Mouse (Mus musculus) forebrain, postnatal 0 days (tissue): ENCODE results near the gene Tdrd7. TPM values are rescaled to one million over a fixed set of nuclear protein-coding genes. Genes with fewer than 3 reads are reported as not detected.

ENCODE experiments used
- ATAC-seq: fragments of 200-750 bp; cut with Nextera tagmentation; 2 replicates; pipeline ENCODE4 v1.8.0; 2017; ENCODE audit warnings: mild to moderate bottlenecking, moderate library complexity
- DNase-seq: peaks from one replicate; pipeline ENCODE4 v3.0.0-alpha.2; 2015
- H3K27ac ChIP-seq: fragments of 300-500 bp; sonication (generic); 2 replicates; pipeline ENCODE4 v1.5.1; 2014; ENCODE audit warnings: low read depth, mild to moderate bottlenecking, antibody characterized with exemption, low read length, moderate library complexity, mixed read lengths
- H3K27me3 ChIP-seq: fragments of 300-500 bp; sonication (generic); 2 replicates; pipeline ENCODE4 v1.6.1; 2014; ENCODE audit warnings: mild to moderate bottlenecking, low read length, mixed read lengths; ENCODE audit not compliant: insufficient read depth
- H3K36me3 ChIP-seq: fragments of 300-500 bp; sonication (generic); 2 replicates; pipeline ENCODE4 v1.6.1; 2014; ENCODE audit warnings: mild to moderate bottlenecking, moderate library complexity; ENCODE audit not compliant: insufficient read depth
- H3K4me1 ChIP-seq: fragments of 300-500 bp; sonication (generic); 2 replicates; pipeline ENCODE4 v1.6.1; 2014; ENCODE audit warnings: antibody characterized with exemption; ENCODE audit not compliant: insufficient read depth
- H3K4me2 ChIP-seq: fragments of 300-500 bp; sonication (generic); 2 replicates; pipeline ENCODE4 v1.6.1; 2014; ENCODE audit warnings: low read depth, mild to moderate bottlenecking, moderate library complexity
- H3K4me3 ChIP-seq: fragments of 300-500 bp; sonication (generic); 2 replicates; pipeline ENCODE4 v1.5.1; 2014; ENCODE audit warnings: low read depth, low read length, mixed read lengths
- H3K9ac ChIP-seq: fragments of 300-500 bp; sonication (generic); 2 replicates; pipeline ENCODE4 v1.6.1; 2014; ENCODE audit warnings: mild to moderate bottlenecking
- H3K9me3 ChIP-seq: fragments of 300-500 bp; sonication (generic); 2 replicates; pipeline ENCODE4 v1.6.1; 2016; ENCODE audit warnings: low read length
- CTCF ChIP-seq: sonication (generic); IDR thresholded peaks from 2 replicates; pipeline ENCODE4 v1.5.1; 2016; ENCODE audit warnings: antibody characterized with exemption, control low read depth, low read depth
- WGBS: fragments of 180-500 bp; shearing (Covaris S2); extraction: QIAGEN DNeasy Blood & Tissue Kit; methylation state at CpG from one replicate; pipeline ENCODE4 v1.1.7; 2014; 5-methylcytosine and 5-hydroxymethylcytosine counted together
- polyA plus RNA-seq: library from polyadenylated mRNA; unstranded; fragments of >200 nt; fragmentation: Nextera tagmentation; extraction: Ambion mirVana; gene quantifications from 2 replicates; pipeline ENCODE4 v1.2.1, GENCODE M21; 2015
- total RNA-seq: library from RNA; depleted of rRNA; stranded (reverse); fragments of >200 nt; gene quantifications from 2 replicates; pipeline ENCODE4 v1.2.3, GENCODE M21; 2014; rRNA removed

Gene Tdrd7
- total and polyA plus RNA-seq, 2 experiments from 2014 or later: 21.3 to 39.1 TPM

- 33% methylated on average over 4 of the region's 4 CpGs for WGBS
- Histone ChIP-seq H3K4me3 (no peak overlapping the region), H3K4me1 (no peaks in the 10 kb centered on the region), H3K27ac (no peak overlapping the region), H3K36me3 (no peaks in the 10 kb centered on the region), H3K9ac (no peak overlapping the region), H3K4me2 (no peak overlapping the region), H3K27me3 (no peaks in the 10 kb centered on the region), H3K9me3 (no peaks in the 10 kb centered on the region)
- TF ChIP-seq CTCF: no peak
- peak; percentile 61 for DNase-seq
- ATAC-seq: peak; percentile 51
These were observed 108.6 kb downstream of the Tdrd7 start for GRCm38 (mm10) chr4:46073736-46074135.

GRCm38 (mm10) chr4:46075664-46076063, 110.5 kb downstream of the Tdrd7 start:
- Histone ChIP-seq H3K36me3 (no peaks in the 10 kb centered on the region), H3K4me3 (no peak overlapping the region), H3K27me3 (no peaks in the 10 kb centered on the region), H3K27ac (no peak overlapping the region), H3K4me1 (no peaks in the 10 kb centered on the region), H3K4me2 (no peak overlapping the region), H3K9me3 (no peaks in the 10 kb centered on the region), H3K9ac (no peak overlapping the region)
- ATAC-seq (no peak), DNase-seq (no peak)
- 87% methylated on average over 3 of the region's 3 CpGs for WGBS
- TF ChIP-seq CTCF: no peak

- Histone ChIP-seq H3K9ac (no peak overlapping the region), H3K36me3 (no peaks in the 10 kb centered on the region), H3K9me3 (no peaks in the 10 kb centered on the region), H3K4me2 (no peak overlapping the region), H3K4me3 (no peak overlapping the region), H3K4me1 (no peaks in the 10 kb centered on the region), H3K27ac (no peak overlapping the region), H3K27me3 (no peaks in the 10 kb centered on the region)
- TF ChIP-seq CTCF: no peak
- no peak for DNase-seq
- WGBS: 70% methylated on average over 2 of the region's 2 CpGs
- no peak for ATAC-seq
These were observed 111.8 kb downstream of the Tdrd7 start for GRCm38 (mm10) chr4:46076892-46077291.

- no peak overlapping the region for H3K27ac ChIP-seq
- WGBS: 88% methylated on average over 4 of the region's 4 CpGs
- no peak overlapping the region for H3K9ac ChIP-seq
- no peaks in the 10 kb centered on the region for H3K4me1 ChIP-seq
- ATAC-seq (no peak), DNase-seq (no peak)
- no peaks in the 10 kb centered on the region for H3K36me3 ChIP-seq
- no peak overlapping the region for H3K4me2 ChIP-seq
- no peak overlapping the region for H3K4me3 ChIP-seq
- H3K27me3 ChIP-seq: no peaks in the 10 kb centered on the region
- no peak for TF ChIP-seq CTCF
- no peaks in the 10 kb centered on the region for H3K9me3 ChIP-seq
These were observed 115.1 kb downstream of the Tdrd7 start for GRCm38 (mm10) chr4:46080261-46080660.

- Histone ChIP-seq H3K4me2 (no peak overlapping the region), H3K9me3 (no peaks in the 10 kb centered on the region), H3K36me3 (no peaks in the 10 kb centered on the region), H3K4me3 (no peak overlapping the region), H3K27me3 (no peaks in the 10 kb centered on the region), H3K27ac (no peak overlapping the region), H3K4me1 (no peaks in the 10 kb centered on the region), H3K9ac (no peak overlapping the region)
- no peak for ATAC-seq
- TF ChIP-seq CTCF: no peak
- 71% methylated on average over 11 of the region's 11 CpGs for WGBS
- DNase-seq: no peak
These were observed 117.4 kb downstream of the Tdrd7 start for GRCm38 (mm10) chr4:46082555-46082954.

Other genes starting within 250 kb of the Tdrd7 start
- 56.4 and 57.6 TPM in 2 replicates for gene Aldh1b1, start 166.3 kb upstream of the Tdrd7 start, total RNA-seq
- gene Aldh1b1, start 166.3 kb upstream of the Tdrd7 start, polyA plus RNA-seq: 37.1 and 39.2 TPM in 2 replicates
- gene Igfbpl1, start 138.4 kb upstream of the Tdrd7 start, total RNA-seq: 102 and 123 TPM in 2 replicates
- gene Igfbpl1, start 138.4 kb upstream of the Tdrd7 start, polyA plus RNA-seq: 41.0 and 55.1 TPM in 2 replicates
- gene Stra6l, start 116.7 kb upstream of the Tdrd7 start, total RNA-seq: 0.29 and 0.46 TPM in 2 replicates
- 0.38 and 0.47 TPM in 2 replicates for gene Stra6l, start 116.7 kb upstream of the Tdrd7 start, polyA plus RNA-seq
- 0.38 and 0.76 TPM in 2 replicates for gene Ccdc180, start 75.0 kb upstream of the Tdrd7 start, total RNA-seq
- 0.28 and 0.51 TPM in 2 replicates for gene Ccdc180, start 75.0 kb upstream of the Tdrd7 start, polyA plus RNA-seq
- 0.92 and 1.0 TPM in 2 replicates for gene Tmod1, start 73.6 kb downstream of the Tdrd7 start, total RNA-seq
- gene Tmod1, start 73.6 kb downstream of the Tdrd7 start, polyA plus RNA-seq: 1.7 and 1.8 TPM in 2 replicates
- 48.9 and 56.1 TPM in 2 replicates for gene Ncbp1, start 173.3 kb downstream of the Tdrd7 start, total RNA-seq
- 58.7 and 58.9 TPM in 2 replicates for gene Ncbp1, start 173.3 kb downstream of the Tdrd7 start, polyA plus RNA-seq
- 27.4 and 31.4 TPM in 2 replicates for gene Tstd2, start 173.4 kb downstream of the Tdrd7 start, total RNA-seq
- 12.3 and 19.3 TPM in 2 replicates for gene Tstd2, start 173.4 kb downstream of the Tdrd7 start, polyA plus RNA-seq
- gene Xpa, start 231.0 kb downstream of the Tdrd7 start, total RNA-seq: 33.8 and 34.0 TPM in 2 replicates
- gene Xpa, start 231.0 kb downstream of the Tdrd7 start, polyA plus RNA-seq: 44.5 and 45.8 TPM in 2 replicates